Mouse (Mus musculus) lung, postnatal 0 days (tissue): ENCODE results near the gene Adam1a. TPM values are rescaled to one million over a fixed set of nuclear protein-coding genes. Genes with fewer than 3 reads are reported as not detected.

Source experiments
- ATAC-seq: fragments of 200-750 bp; cut with Nextera tagmentation; 2 replicates; pipeline ENCODE4 v1.8.0; 2017; ENCODE audit warnings: moderate library complexity
- DNase-seq: peaks from one replicate; pipeline ENCODE4 v3.0.0-alpha.2; 2016; ENCODE audit warnings: low spot score
- H3K27ac ChIP-seq: fragments of 300-500 bp; sonication (generic); 2 replicates; pipeline ENCODE4 v1.5.1; 2014; ENCODE audit warnings: antibody characterized with exemption, mild to moderate bottlenecking, low read length, mixed read lengths
- H3K27me3 ChIP-seq: fragments of 300-500 bp; sonication (generic); replicated peaks from 2 replicates; pipeline ENCODE4 v1.6.1; 2014; ENCODE audit warnings: low read length, mixed read lengths; ENCODE audit not compliant: insufficient read depth
- H3K36me3 ChIP-seq: fragments of 300-500 bp; sonication (generic); 2 replicates; pipeline ENCODE4 v1.6.1; 2014; ENCODE audit warnings: low read length, mixed read lengths; ENCODE audit not compliant: insufficient read depth
- H3K4me1 ChIP-seq: fragments of 300-500 bp; sonication (generic); 2 replicates; pipeline ENCODE4 v1.6.1; 2014; ENCODE audit warnings: antibody characterized with exemption, low read depth, low read length, mixed read lengths; ENCODE audit not compliant: insufficient read depth
- H3K4me2 ChIP-seq: fragments of 300-500 bp; sonication (generic); replicated peaks from 2 replicates; pipeline ENCODE4 v1.6.1; 2014; ENCODE audit warnings: low read depth, mild to moderate bottlenecking, low read length, moderate library complexity, mixed read lengths
- H3K4me3 ChIP-seq: fragments of 300-500 bp; sonication (generic); 2 replicates; pipeline ENCODE4 v1.5.1; 2014; ENCODE audit warnings: low read depth, low read length
- H3K9ac ChIP-seq: fragments of 300-500 bp; sonication (generic); replicated peaks from 2 replicates; pipeline ENCODE4 v1.6.1; 2014; ENCODE audit warnings: low read depth, mild to moderate bottlenecking
- H3K9me3 ChIP-seq: fragments of 300-500 bp; sonication (generic); 2 replicates; pipeline ENCODE4 v1.6.1; 2016; ENCODE audit warnings: low read length, mixed read lengths
- CTCF ChIP-seq: IDR thresholded peaks from 2 replicates; pipeline ENCODE4 v1.5.1; 2016; ENCODE audit warnings: antibody characterized with exemption, mild to moderate bottlenecking
- EP300 ChIP-seq: IDR thresholded peaks from 2 replicates; pipeline ENCODE4 v1.6.1; 2016; ENCODE audit warnings: antibody characterized with exemption, mild to moderate bottlenecking, control low read depth
- WGBS: fragments of 180-500 bp; shearing (Covaris S2); extraction: QIAGEN DNeasy Blood & Tissue Kit; methylation state at CpG from one replicate; pipeline ENCODE4 v1.1.7; 2014; 5-methylcytosine and 5-hydroxymethylcytosine counted together
- polyA plus RNA-seq: library from polyadenylated mRNA; unstranded; fragments of >200 nt; fragmentation: Nextera tagmentation; extraction: Ambion mirVana; gene quantifications from 2 replicates; pipeline ENCODE4 v1.2.1, GENCODE M21; 2015

The Adam1a gene
- polyA plus RNA-seq, 1 experiment from 2014 or later, result 1.6 TPM

DNA sequence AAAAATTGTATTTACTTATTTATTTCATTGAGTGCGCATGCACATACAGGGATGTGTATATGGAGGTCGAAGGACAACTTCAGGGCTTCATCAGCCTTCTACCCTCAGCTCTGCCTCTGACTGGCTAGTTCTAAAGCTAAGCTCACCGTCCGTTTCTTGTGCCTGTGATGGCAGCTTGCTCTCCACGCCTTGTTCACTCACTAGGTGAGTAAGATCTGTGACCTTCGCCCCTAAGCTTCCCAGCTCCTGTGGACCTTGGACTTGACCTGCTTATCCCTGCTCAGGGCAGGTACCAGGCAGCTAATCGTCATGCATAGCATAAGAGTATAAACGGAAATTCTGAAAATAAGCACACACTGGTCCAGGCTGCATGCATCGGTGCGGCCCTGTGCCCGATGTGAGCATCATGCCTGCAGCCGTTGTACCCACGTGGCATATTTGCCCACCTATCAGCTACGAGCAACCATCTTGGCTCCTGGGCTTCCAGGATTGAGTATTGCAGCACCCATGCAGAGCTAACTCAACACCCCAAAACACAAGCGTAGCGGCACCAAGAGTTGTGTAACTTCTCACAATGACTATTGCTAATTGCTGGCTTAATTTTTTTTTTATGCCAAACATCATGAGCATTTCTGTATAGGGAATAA, 20.9 kb upstream of the Adam1a start:
- Histone ChIP-seq H3K4me2 (no peak overlapping the region), H3K4me1 (peaks cover 3% of the 10 kb centered on the region; the same call in 1 of the 2 replicates), H3K9me3 (no peaks in the 10 kb centered on the region), H3K4me3 (no peak overlapping the region), H3K27ac (no peak overlapping the region), H3K27me3 (no peaks in the 10 kb centered on the region), H3K9ac (no peak overlapping the region), H3K36me3 (peaks cover 9% of the 10 kb centered on the region; the same call in 1 of the 2 replicates)
- 87% methylated on average over 16 of the region's 16 CpGs for WGBS
- TF ChIP-seq CTCF, result no peak
- TF ChIP-seq EP300, result no peak
- DNase-seq (no peak), ATAC-seq (no peak)

DNA sequence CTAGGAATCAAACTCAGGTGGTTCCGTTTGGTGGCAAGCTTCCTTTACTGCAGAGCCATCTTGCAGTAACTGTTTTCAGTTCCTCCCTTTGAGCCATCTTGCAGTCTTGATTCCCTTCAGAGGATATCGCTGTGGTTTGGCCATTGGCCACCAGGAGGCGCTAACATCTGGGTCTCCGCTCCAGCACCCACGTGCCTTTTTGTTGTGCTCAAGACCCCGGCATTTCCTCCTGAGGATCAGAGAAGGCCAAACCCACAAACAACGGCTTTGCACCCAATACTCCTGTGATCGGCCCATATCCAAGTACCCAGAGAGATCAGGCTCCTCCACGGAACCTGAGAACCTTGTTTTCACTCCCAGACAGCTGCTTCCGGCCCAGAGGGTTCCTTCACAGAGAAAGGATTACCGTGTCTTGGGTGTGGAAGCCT, 19.2 kb upstream of the Adam1a start:
- Histone ChIP-seq H3K36me3 (peaks cover 9% of the 10 kb centered on the region; the same call in 1 of the 2 replicates), H3K9me3 (no peaks in the 10 kb centered on the region), H3K27me3 (no peaks in the 10 kb centered on the region), H3K9ac (no peak overlapping the region; the same call in 1 of the 2 replicates), H3K4me2 (peak overlapping the region; percentile 42), H3K27ac (no peak overlapping the region), H3K4me1 (peaks cover 3% of the 10 kb centered on the region; the same call in 1 of the 2 replicates), H3K4me3 (0 out of 2 replicates have a peak overlapping the region, but pooled peaks have one; percentile 9)
- no peak; the same call in 1 of the 2 replicates for TF ChIP-seq EP300
- peak; percentile 95 for TF ChIP-seq CTCF
- DNase-seq (peak; percentile 89), ATAC-seq (peak; percentile 77)
- 5% methylated on average over 11 of the region's 11 CpGs for WGBS

DNA sequence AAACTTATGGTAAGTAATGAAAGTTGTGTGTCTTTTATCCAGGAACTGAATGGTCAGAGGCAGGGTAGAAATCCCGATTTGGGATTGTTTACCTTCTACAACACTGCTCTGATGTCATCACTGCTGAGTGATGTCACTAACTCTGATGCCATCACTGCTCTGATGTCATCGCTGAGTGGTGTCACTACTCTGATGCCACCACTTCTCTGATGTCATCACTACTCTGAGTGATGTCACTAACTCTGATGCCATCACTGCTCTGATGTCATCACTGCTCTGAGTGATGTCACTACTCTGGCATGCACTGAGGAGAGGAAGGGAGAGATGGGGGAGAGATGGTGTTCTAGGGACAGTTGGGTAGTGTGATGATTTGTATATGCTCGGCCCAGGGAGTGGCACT, 17.2 kb upstream of the Adam1a start:
- Histone ChIP-seq H3K4me3 (no peak overlapping the region), H3K9ac (no peak overlapping the region), H3K36me3 (no peaks in the 10 kb centered on the region; the same call in 1 of the 2 replicates), H3K27me3 (no peaks in the 10 kb centered on the region), H3K4me1 (peaks cover 3% of the 10 kb centered on the region; the same call in 1 of the 2 replicates), H3K27ac (no peak overlapping the region), H3K9me3 (no peaks in the 10 kb centered on the region), H3K4me2 (no peak overlapping the region)
- TF ChIP-seq CTCF (no peak), EP300 (no peak)
- DNase-seq (no peak), ATAC-seq (no peak)
- 79% methylated on average over 3 of the region's 3 CpGs for WGBS

DNA sequence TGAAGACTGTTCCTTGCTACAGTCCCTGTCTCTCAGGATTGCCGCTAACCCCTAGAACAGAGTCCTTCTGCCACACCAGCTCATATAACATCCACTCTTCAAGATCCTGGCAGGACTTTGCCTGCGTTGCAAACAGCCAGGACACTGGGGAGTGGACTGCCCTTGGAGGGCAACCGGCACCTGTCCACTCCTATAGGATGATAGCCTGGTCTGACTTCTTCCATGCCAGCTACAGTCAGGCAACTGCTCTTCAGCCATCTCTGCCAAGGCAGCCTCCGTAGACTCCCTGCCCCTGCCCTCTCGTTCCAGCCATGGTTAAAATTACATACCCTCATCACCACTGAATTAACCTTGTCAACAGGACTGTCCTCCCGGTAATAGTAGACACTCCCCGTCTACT, 3.9 kb upstream of the Adam1a start:
- Histone ChIP-seq H3K9me3 (no peaks in the 10 kb centered on the region), H3K4me1 (peaks cover 7% of the 10 kb centered on the region; the same call in 1 of the 2 replicates), H3K27me3 (no peaks in the 10 kb centered on the region), H3K36me3 (no peaks in the 10 kb centered on the region), H3K4me2 (no peak overlapping the region), H3K4me3 (no peak overlapping the region), H3K27ac (no peak overlapping the region), H3K9ac (no peak overlapping the region)
- WGBS, result 81% methylated on average over 7 of the region's 7 CpGs
- DNase-seq, result no peak
- TF ChIP-seq EP300 (no peak), CTCF (no peak)
- ATAC-seq, result no peak

DNA sequence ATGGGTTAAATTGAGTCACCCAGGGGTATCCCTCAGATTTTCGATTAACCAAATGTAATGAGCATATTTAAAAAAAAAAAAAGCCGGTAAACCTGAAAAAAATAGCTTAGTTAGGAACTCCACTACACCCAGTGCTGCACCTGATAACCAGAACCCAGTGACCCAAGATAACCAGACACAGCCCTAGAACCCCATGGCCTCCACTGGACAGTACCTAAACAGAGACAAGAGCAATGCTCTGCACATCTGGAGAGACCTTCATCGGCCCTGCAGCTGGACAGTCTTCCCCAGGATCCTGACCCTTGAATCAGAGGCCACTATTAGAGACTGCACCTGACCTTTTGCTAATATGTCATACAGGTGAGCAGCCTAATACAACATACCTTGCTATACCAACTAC, 1.8 kb upstream of the Adam1a start:
- Histone ChIP-seq H3K4me2 (no peak overlapping the region), H3K9ac (no peak overlapping the region), H3K4me3 (no peak overlapping the region), H3K9me3 (no peaks in the 10 kb centered on the region), H3K27me3 (no peaks in the 10 kb centered on the region), H3K27ac (no peak overlapping the region), H3K36me3 (no peaks in the 10 kb centered on the region), H3K4me1 (peaks cover 8% of the 10 kb centered on the region; the same call in 1 of the 2 replicates)
- TF ChIP-seq EP300, result no peak
- no peak for TF ChIP-seq CTCF
- WGBS, result 86% methylated on average over 3 of the region's 3 CpGs
- DNase-seq, result no peak
- no peak for ATAC-seq

DNA sequence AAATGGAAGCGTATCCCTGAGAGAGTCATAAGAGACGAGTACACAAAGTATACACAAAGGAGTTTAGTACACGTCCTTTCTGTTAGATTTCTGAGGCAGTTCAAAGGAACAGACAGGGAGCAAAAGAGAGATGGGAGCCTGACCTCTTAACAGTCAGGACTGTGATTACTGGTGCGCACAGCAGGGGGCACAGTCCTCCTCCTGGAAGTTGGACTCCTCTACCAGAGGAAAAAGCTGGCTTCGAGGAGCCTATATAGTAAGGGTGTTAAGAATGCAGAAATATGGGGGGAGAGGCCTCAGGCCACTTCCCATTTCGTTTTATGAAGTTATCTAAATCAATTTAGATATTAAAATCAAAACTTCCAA, 1.2 kb upstream of the Adam1a start:
- H3K9me3 ChIP-seq, result no peaks in the 10 kb centered on the region
- peak; percentile 79 for TF ChIP-seq CTCF
- TF ChIP-seq EP300, result no peak
- peak overlapping the region; percentile 91 for H3K4me2 ChIP-seq
- peak overlapping the region; percentile 92 for H3K9ac ChIP-seq
- WGBS, result 14% methylated on average over 6 of the region's 6 CpGs
- peaks cover 8% of the 10 kb centered on the region; the same call in 1 of the 2 replicates for H3K4me1 ChIP-seq
- H3K27ac ChIP-seq, result no peak overlapping the region
- peak; percentile 83 for DNase-seq
- ATAC-seq, result peak; percentile 47
- peak overlapping the region; percentile 95 for H3K4me3 ChIP-seq
- H3K27me3 ChIP-seq, result no peaks in the 10 kb centered on the region
- H3K36me3 ChIP-seq, result no peaks in the 10 kb centered on the region
